Mouse (Mus musculus) mesoderm, embryonic 11.5 days (tissue): ENCODE data around the gene Mapkap1.
A peak's percentile ranks its signal among the peaks of the same experiment; 100 is the strongest.

ENCODE experiments used
- DNase-seq: peaks from one replicate; pipeline ENCODE4 v3.0.0-alpha.2; 2012; ENCODE audit warnings: low read depth, low spot score

The Mapkap1 gene

GRCm38 (mm10) chr2:34530042-34530441, 123.5 kb downstream of the Mapkap1 start:
- no peak for DNase-seq

DNA sequence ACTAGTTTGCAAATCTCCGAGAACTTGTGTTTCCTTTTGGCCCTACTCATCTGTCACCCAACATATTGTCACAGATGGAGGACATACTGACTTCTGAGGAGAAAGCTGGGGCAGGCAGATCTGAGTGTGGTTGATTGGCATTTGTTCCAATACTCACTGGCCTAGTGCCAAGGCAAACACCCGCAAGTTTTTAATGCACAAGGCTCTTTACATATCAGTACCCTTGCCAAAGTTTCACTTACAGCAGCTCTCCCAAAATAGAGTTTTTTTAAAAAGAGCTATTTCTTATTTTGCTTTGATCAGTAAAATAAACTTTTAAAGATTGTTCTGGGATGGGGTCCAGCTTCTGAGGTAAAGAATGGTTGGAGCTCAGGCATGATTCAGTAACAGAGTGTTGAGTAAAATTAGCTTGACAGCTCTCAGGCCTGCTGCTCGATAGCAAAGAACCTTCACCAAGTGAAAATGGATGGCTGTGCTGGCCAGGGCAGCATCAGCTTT, 125.3 kb downstream of the Mapkap1 start:
- DNase-seq: no peak

GRCm38 (mm10) chr2:34532394-34532793, 125.8 kb downstream of the Mapkap1 start:
- DNase-seq: no peak

DNA sequence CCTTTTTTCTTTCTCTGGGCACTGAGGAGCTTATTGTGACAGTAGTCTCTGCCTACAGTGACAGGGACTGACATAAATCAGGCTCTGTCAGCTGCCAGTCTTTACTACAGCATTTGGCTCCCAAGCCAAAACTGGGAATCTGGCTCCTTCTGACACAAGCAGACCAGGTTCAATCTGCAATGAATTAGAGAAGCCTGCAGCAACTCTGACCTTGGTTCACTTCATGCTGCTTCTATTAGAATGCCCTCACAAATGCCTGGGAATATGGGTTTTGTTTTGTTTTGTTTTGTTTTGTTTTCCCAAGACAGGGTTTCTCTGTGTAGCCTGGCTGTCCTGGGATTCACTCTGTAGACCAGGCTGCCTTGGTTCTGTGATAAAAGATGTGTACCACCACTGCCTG, 126.7 kb downstream of the Mapkap1 start:
- no peak for DNase-seq

DNA sequence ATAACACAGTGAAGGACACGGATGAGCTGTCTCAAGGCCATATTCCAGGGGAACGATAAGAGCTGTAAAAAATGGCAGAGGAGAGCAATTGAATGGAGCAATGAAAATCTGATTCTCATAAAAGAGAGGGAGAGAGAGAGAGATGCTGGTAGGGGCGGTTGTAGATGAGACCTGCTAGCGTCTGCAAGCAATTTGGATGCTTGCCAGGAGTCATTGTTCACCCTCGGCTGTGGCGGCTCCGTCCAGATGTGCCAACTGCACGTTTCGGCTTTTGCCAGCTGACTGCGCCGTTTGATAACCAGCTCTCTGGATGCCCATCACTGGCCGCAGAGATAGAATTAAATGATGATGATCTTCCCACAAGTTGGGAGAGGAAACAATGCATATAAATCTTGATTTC, 128.4 kb downstream of the Mapkap1 start:
- DNase-seq: peak; percentile 74

DNA sequence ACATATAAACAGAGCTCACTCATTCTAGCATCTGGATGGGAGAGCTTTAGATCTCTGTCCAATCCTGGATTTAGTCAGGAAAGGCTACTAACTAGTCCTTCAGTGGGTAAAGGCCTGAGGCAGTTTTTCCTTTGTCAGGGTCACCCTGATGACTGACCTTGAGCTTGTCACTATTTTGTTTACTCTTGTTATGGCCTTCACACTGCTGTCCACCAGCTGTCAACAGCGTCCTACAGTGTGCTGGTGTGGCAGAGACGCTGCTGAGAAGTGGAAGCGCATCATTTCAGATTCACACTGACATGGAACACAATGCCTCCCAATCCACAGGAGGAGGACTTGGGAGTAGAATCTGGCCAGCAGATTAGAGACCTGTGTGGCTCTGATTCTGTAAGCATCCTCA, 130.8 kb downstream of the Mapkap1 start:
- DNase-seq: no peak

- no peak for DNase-seq
Measured at GRCm38 (mm10) chr2:34543581-34543980, 137.0 kb downstream of the Mapkap1 start.

DNA sequence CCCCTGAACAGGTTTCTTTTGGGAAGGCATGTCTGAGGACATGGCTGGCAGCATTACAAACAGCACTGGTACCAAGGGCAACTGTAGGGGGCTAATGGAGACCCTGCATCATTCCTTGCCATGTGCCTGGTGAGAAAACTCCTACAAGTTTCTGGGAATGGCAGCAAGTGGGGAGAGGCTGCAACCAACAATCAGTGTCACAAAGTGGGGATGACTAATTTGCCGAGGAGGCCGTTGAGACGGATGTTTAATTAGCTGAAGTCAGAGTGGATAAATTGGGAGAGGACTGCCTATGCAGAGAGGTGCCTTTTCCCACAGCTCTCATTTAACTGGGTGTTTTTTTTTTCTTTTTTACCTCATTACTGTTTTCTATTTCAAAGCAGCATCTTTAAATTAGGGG, 137.4 kb downstream of the Mapkap1 start:
- DNase-seq: no peak

- DNase-seq: no peak
Measured at GRCm38 (mm10) chr2:34544646-34545395, 138.2 kb downstream of the Mapkap1 start.

GRCm38 (mm10) chr2:34546176-34546677, 139.7 kb downstream of the Mapkap1 start:
- DNase-seq: no peak

DNA sequence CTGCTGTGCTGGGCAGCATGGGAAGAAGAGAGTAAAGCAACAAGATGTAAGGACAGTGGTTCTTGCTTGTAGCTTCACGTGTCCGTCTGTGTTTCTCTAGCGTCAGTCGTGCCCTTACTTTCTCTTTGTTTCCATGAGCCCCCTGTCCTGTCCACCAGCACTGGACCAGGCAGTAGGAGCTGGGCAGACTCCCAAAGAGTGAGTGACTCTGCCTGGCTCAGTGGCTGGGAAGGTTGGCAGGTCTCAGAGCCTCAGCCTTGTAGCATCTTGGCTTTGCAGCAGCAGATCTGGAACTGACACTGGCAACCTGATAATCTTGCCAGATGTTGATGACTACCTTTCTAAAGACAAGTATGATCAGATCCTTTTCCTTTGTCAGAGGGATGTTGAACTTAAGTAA, 140.9 kb downstream of the Mapkap1 start:
- no peak for DNase-seq

GRCm38 (mm10) chr2:34548961-34549360, 142.4 kb downstream of the Mapkap1 start:
- no peak for DNase-seq

GRCm38 (mm10) chr2:34549469-34549868, 142.9 kb downstream of the Mapkap1 start:
- no peak for DNase-seq

GRCm38 (mm10) chr2:34552772-34553171, 146.2 kb downstream of the Mapkap1 start:
- no peak for DNase-seq

DNA sequence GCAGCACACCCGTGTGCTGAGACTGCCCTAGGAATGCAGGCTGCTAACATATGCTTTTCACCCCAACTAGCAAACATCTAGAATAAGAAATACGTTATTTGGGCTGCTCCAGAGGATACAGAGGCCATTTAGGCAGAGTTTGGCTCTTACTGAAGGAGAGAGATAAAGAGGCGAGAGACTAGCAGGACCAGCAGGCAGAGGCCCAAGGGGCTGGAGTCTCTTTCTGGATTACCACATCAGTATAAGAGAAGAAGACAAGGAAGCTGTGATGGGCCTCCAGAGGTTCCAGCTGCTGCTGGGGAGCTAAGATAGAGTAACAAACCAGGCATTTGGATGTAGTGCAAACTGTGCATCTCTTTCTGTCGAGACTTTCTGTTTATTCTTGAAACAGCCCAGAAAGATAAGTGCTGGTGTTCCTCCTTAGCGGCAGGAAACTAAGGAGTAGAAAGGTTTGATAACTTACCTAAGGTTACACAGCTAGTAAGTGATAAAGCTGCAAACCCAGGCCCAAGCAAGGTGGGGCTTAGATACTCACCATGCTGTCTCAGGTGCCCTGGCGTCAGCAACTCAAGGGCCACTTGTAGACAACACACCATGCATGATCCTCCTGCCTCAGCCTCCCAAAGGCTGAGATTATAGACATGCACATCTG, 147.1 kb downstream of the Mapkap1 start:
- no peak for DNase-seq

DNA sequence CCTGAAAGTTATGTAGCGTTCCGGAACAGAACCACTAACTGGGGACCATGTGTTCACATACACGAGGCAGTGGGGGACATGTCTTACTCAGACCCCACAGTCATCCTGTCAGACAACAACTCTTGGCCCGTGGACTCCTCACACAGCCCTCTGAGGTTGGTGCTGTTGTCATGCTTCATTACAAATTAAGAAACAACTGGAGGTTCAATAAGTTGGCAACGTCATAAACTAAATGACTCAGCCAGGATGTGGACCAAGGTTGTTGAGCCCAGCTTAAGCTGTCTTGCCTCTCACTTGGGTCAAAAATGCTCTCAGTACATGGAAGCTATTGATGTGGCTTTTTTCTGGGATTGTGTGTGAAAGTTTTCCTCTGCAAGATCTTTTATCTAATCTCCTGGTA, 153.6 kb downstream of the Mapkap1 start:
- no peak for DNase-seq

- DNase-seq: no peak
Measured at GRCm38 (mm10) chr2:34563089-34563694, 156.6 kb downstream of the Mapkap1 start.

GRCm38 (mm10) chr2:34563865-34564264, 157.3 kb downstream of the Mapkap1 start:
- no peak for DNase-seq

- no peak for DNase-seq
Measured at GRCm38 (mm10) chr2:34566146-34566545, 159.6 kb downstream of the Mapkap1 start.

GRCm38 (mm10) chr2:34566601-34567000, 160.0 kb downstream of the Mapkap1 start:
- DNase-seq: no peak

DNA sequence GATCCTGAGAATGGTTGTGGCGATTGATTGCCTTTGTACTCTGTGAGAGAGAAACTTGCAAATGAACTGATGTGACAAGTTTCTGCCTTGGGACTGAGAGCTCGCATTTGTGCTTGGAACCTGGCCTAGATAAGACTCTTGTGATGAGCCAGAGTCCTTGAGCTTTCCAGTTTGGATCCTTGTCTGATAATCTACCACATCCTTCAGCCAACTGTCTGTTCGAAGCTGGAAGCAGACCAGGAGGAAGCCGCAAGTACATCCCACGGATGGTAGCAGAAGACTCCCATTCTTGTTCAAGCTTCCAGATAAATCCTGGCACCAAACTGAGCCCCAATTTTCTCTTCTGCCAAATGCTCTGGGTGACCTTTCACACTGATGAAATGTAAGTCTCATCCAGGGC, 162.6 kb downstream of the Mapkap1 start:
- DNase-seq: no peak

DNA sequence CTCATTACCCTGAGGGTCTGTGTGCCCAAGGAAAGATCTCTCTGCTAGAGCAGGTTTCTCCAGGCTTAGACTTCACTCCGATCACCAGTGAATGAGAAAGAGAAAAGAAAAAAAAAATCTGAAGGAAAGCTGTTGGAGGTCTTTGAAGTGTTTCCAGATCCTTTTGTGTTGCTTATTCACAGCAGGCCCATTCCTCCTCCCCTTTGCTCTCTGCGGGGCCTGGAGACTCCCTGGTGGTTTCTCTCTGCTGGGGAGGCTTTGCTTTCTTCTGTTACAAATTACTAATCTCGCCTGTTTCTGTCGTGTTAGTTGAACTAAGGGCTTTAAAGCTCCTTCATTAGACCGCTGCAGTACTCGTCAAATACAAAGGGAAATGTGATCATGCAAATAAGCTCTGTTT, 163.8 kb downstream of the Mapkap1 start:
- DNase-seq: no peak

GRCm38 (mm10) chr2:34571096-34571495, 164.5 kb downstream of the Mapkap1 start:
- no peak for DNase-seq
